Mouse (Mus musculus) heart, adult 11 months (tissue): ENCODE results near the gene Rbfox3.

Experiments
- DNase-seq: peaks from one replicate; pipeline ENCODE4 v3.0.0; 2022

Rbfox3 gene

DNA sequence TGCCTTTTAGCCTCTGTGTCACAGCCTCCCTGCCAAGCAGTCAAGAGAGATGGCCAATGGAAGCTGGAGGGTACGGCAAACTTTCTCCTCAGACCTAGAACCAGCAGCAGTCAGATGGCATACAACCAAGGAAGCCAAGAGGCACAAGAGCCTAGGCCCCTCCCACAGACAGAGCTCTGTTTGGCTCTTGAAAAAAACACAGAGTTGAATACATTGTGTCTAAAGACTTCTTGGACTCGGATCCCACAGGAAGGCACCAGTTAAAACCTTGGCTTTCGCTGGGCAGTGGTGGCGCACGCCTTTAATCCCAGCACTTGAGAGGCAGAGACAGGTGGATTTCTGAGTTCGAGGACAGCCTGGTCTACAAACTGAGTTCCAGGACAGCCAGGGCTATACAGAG lies 7.1 kb downstream of the Rbfox3 start:
- DNase-seq, result no peak

DNA sequence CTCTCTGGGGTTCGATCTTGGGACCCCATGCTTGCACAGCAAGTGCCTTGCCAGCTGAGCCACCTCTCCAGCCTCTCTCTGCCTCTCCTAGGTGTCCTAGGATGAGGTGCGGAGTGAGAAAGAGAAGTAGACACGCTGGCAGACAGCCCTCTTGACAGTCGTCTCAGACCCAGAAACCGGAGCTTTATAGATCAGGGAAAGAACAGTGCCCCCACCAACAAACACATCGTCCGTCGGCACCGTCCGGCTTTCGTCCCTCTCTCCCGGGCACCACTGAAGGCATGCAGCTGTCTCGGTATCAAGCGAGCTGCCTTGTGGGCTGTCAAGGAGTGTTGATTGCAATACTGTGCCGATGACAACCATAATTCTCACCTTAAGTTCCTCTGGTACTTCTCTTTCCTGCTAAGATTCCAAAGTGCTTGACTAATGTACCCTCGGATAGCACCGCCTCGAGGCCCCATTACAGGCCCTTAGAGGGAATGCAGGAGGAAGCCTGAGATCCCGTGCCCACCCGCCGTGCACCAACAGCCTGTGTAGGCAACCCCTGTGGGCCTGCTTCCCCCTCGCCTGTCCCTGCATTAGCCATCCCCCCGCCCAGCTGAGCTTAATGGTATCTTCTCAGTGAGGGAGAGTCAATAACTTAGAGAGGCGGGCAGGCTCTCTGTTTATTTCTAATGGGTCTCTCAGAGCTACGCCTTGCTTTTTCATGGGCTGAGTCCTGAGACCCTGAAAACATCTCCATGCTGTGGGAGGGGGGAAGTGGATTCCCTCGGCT lies 11.4 kb downstream of the Rbfox3 start:
- DNase-seq, result no peak

DNA sequence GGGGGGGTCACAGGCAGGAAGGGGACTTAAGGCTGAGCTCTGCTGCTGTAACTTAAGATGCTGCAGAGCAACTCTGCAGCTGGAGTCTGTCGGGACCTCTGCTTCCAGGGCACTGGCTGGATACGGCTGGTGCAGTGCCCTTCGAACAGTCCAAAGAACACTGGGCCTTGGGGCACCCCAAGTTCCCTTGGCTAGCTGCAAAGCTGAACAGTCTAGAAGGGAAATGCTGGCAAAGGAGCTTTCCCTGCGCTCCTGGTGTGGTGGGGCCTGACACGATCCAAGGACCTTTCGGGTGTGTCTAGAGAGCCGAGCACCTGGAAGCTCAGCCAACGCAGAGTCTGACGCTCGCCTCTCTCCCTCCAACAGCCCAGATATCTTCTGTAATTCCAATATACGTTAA lies 12.8 kb downstream of the Rbfox3 start:
- no peak for DNase-seq

DNA sequence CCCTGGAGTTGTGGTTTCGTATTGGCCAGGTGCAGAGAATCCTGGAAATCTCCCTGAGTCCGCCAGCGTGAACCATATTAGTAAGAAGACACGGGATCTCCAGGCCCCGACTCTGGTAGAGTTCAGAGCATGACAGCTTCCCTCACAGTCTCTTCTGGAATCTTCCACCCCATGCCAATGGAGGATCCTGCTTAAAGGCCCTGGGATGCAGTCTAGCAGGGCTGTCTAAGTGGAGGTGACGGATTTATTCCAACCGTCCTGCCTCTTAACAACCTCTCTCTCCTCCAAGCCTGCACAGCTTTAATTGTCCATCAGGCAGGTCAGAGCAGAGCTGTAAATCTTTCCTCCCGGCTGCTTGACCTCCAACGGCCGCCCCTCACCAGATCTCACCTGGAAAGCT lies 13.2 kb downstream of the Rbfox3 start:
- DNase-seq, result no peak

DNA sequence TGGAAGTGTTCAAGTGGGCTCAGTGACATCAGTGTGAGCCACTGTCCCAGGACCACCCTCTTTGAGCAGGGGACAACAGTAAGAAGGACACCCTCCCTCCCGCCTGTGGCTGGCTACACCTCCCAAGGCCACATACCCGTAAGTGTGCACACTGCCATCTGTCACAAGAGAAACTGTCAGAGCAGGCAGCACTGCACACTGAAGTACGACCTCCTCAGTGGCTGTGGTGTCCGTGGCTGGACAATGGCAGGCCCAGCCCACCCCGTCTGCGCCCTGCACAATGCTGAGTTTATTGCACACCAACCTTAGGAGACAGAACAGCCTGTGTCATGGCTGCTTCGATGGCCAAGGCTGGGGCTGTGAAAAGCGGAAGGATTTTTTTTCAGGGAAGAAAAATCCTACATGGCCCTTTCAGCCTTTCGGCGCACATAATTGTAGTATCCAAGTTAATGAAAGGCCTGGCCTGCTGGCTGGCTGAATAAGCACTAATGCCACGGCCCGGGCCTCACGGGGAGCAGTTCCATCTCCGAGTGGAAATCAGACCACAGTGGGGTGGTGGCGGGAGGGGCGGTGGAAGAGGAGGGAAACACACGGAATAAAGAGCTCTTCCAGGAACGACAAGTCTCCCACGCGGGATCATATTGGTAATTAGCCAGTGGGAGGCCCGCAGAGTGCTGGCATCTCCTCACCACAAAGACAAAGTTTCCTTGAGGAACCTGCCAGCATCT lies 14.1 kb downstream of the Rbfox3 start:
- no peak for DNase-seq

DNA sequence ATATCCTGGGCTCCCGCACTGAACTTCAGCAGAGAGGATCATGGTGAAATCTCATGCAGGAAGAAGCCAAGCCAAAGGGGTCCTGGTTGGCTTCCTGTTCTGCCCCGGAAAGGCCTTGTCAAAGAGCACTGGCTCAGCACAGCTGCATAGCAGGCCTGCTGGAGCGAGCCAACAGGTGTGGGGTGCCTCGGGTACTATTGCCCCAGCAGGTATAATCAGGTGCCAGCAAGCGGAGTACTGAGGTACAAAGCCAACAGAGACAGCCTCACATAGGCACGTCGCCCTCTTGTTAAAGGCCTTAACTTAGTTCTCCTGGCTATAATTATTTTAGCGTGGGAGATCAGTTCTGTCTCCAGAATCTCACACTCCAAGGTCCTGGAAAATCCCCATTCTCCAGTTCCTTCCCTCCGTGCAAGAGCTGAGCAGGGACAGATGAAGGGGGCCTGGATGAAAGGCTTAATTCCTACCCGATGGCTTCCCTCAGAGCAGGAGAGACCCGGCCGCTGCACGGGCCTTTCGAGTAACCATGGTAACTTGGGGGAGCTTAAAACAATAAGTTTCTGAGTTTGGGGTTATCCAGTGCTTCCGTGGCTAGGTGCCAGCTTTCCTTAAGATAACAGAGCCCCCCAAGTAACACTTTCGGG lies 15.2 kb downstream of the Rbfox3 start:
- DNase-seq, result no peak

DNA sequence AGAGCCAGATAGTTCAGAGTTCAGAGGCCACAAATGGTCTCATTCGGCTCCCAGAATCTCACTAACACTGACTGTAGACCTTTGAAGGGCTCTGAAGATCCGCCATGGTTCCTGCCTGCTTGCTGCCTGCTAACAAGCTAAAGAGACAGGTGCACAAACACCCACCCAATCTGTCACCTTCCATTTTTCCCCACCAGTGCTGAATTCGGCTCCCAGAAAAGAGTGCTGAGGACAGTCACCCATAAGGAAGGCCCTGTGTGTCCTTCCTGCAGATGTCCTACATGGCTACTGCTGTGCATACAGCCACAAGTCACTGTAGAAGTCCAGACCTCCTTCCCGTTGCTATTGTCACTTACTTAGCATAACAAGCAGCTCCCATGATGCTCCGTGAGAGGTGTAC lies 16.6 kb downstream of the Rbfox3 start:
- DNase-seq, result no peak

DNA sequence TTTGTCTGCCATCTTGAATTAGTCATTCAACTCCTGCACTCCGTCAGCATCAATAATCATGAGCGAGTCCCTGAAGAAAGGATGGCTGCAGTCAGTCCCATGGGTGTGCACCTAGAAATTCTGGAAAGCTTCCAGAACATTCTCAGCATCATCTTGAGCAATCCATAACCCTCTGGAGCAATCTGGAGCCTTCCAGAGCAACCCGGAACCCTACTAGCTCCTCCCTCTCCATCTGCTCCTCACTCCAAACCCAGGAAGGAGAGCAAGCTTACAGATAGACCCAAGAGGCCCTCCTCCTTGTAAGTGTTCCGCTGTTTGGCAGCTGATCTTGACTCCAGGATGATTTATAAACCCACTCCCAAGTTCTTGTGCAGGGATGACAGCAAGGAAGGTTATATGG lies 17.2 kb downstream of the Rbfox3 start:
- no peak for DNase-seq

DNA sequence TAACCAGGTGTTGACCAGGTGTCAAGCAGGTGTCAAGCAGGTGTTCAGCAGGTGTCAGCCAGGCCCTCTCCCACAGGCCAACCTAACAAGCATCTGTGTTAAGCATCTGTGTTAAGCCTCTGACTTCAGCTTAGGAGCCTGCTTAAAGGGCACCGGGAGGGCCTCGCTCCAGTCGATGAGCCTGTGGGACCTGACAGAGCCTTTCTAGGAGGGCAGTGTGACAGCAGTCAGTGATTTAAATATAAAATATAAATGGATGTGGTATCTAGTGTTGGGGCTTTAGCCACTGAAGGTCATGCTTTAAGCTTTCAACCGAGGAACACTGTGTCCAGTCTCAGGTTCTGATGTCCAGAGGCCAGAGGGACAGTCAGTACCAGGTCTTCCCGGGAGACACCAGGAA lies 18.5 kb downstream of the Rbfox3 start:
- no peak for DNase-seq

DNA sequence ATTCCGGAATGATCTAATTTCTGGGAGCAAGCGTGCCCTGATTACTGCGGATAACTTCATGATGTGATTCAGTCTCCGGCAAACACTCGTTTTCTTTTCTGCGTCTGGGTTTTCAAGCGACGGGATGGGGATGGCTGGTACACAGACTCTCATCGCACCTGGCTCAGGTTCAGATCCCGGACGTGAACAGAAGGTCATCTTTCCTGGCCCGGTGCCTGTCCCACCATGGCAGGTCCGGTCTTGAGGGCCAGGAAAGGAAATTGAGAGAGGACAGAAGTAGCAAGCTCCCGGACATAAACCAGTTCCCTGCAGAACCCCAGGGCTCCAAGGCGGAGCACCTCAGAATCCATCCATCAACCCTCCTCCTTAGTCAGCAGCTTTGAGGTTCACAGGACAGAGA lies 19.9 kb downstream of the Rbfox3 start:
- no peak for DNase-seq

DNA sequence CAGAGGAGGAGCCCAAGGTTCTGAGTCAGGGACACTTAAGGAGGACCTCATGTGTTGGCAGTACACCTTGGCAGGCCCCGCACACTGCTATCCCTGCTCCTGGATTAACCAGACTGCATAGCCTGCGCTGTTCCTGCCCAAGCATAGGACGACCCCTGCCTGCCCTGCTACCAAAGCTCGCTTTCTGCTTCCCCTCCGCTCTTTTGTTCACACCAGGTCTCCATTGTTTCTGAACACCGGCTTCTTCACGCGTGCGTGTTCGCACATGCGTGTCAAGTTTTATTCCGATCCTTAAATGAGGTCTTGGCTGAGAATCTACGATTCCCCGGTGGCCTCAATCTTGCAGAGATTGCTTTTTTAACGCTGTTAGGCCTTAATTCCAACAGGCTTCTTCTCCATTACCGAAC lies 20.4 kb downstream of the Rbfox3 start:
- DNase-seq, result no peak

DNA sequence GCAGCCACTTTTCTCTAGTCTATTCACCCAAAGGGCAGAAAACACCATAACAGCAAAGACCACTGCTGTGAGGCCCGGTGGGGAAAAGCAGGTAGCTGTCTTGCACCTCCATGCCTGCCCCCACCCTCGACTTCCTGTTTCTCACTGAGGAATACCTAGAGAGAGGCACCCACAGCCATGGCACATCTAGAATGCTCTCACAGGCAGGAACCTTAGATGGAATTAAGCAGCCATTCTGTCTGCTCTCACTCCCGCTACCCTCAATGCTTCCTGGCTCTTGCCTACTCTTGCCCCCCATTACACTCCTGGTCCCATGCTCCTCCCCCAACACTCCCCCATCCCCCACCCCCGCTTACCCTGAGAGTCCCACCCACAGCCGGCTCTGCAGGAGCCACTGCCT lies 20.9 kb downstream of the Rbfox3 start:
- no peak for DNase-seq

DNA sequence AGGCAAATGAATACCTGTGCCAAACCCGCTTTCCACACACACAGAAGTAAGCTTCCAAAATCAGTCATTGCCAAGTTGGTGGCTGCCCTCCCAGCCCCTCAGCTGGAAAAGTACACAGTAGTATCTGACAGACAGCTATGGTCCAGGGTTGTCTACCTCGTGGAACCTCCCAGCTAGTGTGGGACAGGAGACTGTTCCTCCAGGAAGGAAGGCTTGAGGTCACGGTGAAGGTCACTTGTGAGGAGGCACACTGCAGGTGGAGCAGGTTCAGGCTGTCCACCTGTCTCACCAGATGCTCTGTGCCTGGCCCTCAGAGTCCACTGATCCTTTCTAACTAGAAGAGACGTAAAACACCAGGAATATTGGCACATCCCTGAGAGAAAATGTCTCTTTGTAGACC lies 21.9 kb downstream of the Rbfox3 start:
- DNase-seq, result no peak

DNA sequence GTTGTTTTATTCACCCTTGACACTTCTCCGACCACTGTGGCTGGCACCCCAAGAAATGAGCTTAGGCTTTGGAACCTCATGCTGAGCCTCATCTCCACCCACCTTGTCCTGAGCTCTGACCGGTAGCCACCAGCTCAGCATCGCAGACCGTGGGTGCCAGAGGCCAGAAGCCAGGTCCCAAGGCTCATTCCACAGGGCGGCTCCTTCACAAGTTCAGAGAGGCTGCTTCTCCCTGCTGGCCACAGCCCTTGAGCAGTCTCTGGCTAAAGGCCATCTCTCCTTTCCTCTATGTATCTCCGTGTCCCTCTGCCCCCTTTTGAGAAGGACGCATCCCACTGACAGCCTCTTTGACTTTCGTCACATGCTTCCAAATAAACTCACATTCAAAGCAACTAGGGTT lies 23.0 kb downstream of the Rbfox3 start:
- no peak for DNase-seq

DNA sequence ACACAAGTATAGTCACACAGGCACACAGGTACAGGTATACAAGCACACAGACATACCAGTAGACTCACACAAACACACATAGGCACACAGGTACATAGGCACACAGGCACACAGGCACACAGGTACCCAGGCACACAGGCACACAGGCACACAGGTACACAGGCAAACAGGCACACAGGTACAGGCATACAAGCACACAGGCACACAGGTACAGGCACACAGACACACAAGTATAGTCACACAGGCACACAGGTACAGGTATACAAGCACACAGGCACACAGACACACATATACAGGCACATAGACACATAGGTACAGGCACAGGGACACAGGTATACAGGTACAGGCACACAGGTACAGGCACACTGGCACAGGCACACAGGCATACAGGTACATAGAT lies 24.2 kb downstream of the Rbfox3 start:
- no peak for DNase-seq

DNA sequence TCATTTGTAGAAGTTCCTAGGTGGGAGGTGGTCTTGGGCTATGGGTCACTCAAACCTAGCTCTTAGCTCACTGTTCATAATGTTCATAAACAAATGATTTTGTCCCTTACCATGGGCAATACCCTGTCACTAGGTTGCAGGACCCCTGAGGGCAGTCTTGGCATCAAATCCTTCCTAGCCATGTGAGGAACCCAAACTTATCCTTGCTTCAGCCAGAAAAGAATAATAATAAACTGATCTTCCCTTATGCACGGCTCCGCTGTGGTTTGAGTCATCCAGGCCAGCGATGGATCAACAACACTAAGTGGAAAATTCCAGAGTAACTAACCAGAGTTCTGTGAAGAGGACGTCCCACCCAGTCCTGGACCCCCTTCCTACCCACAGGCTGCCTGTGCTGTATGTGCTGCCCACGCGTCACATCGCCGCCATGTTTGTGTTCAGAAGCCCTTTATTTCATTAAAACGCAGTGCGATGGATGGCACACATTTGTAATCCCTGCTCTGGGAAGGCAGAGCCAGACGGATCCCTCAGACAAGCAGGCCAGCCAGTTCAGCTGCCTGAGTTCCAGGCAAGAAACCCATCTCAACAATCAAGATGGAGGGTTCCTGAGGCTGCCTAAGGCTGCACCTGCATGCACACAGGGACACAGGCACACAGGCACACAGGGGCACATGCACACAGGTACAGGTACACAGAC lies 25.0 kb downstream of the Rbfox3 start:
- DNase-seq, result no peak

DNA sequence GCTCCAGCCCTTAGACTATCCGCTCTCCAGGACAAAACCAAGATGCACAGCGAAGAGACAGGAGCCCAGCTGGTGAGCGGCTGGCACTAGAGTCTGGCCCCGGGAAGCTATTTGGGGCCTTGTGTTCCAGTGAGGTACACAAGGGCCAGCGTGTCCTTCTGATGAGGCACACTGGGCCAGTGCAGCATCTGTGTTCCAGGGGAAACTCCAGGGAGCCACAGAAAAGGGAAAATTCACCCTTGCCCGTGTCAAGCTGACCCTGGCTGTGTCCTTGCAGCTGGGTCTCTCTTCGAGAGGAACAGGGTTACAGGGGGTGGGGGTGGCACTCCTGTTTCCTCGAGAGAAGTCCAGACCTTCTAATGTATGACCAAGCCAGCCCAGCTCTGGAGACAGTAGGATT lies 25.8 kb downstream of the Rbfox3 start:
- DNase-seq, result no peak

DNA sequence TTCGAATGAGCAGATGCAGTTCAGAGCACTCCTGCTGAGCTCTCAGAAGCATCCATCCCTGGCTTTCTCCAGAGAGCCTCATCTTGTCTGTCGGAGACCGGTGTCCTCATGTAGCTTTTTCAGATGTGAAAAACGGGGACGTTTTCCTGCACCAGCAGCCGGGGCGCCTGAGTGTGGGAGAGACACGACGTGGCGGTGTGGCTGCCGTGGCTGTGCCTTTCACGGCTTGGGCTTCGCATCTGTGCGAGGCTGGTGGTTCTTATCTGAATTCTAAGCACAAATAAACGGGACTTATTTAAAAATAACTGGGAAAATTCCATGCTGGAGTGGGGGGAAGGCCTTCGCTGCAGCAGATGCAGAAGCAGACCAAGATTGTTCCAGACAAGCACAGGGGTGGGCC lies 26.3 kb downstream of the Rbfox3 start:
- DNase-seq, result no peak

DNA sequence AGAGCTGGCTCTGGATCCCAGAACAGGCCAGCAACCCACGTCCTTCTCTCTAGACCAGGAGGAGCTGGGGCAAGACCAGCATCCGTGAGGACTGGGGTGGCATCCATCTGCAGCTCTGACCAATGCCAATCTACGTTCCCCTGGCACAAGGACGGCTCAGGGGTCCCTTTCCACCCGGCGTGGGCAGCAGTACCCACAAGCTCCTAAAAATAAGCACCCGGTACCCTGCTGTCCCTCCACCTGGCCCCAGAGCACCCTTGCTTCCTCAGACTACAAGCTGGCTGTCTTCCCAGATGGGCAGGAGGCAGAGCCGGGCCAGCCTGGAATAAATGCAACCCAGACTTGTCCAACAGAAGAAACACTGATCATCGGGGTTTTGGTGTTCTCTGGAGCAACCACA lies 28.3 kb downstream of the Rbfox3 start:
- no peak for DNase-seq

DNA sequence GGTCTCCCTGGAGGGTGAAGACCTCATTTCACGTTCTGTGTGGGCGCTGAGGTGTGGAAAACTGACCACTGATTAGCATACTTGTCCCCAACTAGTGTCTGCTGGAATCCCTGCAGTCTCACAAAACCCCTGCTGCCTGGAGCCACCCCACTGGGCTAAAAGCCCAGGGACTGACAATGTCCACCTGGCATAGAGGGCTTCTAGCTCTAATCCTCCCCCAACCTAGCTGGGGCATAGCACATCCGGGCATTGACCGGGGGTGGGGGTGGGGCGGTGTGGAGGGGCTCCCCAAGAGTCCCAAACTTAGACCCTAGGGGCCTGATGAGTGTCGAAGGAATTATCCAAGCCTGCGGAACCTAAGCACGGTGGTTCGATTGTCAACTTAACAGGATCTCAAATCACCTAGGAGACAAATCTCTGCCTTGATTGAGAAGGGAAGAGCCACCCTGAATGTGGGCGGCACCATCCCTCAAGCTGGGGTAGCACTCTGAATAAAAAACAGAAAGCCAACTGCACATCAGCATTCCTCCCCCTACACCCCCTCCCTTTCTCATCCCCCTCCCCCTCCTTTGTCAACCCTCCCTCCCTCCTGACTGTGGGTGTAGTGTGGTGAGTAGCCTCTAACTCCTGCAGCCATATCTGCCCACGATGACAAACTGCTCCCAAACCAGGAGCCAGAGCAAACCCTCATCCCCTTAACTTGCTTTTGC lies 29.5 kb downstream of the Rbfox3 start:
- no peak for DNase-seq

DNA sequence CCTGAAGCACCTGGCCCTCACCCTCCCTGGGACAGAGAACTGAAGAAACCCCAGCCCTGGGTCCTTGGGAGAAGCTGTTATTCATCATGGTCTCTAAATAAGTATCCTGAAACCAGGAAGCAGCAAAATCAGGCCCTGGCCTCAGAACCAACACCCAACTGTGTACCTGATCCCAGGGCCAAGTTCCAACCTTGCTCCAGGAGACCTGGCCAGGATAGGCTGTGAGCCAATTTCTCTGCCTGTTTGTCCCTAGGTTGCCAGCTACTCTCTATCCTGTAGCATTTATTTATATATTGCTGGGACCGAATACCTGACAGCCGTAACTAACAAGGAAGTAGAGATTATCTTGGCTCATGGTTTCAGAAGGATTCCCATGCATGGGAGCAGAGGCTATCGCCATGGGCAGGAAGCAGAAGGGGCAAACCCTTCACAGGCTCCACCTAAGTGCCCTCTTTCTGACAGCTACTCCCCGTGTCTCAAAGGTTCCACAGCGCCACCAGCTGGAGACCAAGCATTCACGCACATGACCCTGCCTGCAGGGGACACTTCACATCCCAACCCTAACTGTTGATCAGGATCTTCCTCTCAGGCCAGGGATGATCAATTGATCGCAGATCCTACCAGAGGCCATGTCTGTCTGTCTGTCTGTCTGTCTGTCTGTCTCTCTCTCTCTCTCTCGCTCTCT lies 31.8 kb downstream of the Rbfox3 start:
- DNase-seq, result no peak

DNA sequence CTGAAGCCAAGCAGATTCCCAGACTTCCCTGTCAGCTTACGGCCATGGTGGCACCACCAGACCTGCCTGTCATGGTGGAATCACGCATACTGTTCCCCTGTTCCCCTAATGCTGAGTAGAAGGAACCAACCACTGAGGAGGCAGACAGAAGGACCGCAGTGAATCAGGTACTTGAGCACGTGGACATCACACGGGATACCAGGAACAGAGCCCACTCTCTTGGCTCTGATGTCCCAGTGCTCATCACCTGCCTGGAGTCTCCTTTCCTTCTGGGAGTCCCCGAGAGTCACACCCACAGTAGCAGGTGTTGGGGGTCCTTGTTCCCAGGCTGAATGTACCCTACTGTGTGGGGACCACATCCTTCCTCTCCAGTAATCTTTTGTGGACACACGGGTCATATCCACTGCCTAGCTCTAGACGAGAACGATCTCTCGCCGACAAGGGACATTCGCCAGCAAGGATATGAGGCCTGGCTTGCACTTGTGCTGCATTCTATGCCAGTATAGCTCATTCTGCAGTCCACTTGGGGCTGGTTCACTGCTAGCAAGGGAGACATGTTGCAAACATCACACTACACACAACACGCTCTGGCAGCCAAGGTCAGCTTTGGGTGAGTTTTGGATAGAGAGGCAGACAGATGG lies 32.7 kb downstream of the Rbfox3 start:
- DNase-seq, result no peak
